Mouse (Mus musculus): ENCODE data around the gene Adcy3.
A peak's percentile ranks its signal among the peaks of the same experiment; 100 is the strongest.

DNA sequence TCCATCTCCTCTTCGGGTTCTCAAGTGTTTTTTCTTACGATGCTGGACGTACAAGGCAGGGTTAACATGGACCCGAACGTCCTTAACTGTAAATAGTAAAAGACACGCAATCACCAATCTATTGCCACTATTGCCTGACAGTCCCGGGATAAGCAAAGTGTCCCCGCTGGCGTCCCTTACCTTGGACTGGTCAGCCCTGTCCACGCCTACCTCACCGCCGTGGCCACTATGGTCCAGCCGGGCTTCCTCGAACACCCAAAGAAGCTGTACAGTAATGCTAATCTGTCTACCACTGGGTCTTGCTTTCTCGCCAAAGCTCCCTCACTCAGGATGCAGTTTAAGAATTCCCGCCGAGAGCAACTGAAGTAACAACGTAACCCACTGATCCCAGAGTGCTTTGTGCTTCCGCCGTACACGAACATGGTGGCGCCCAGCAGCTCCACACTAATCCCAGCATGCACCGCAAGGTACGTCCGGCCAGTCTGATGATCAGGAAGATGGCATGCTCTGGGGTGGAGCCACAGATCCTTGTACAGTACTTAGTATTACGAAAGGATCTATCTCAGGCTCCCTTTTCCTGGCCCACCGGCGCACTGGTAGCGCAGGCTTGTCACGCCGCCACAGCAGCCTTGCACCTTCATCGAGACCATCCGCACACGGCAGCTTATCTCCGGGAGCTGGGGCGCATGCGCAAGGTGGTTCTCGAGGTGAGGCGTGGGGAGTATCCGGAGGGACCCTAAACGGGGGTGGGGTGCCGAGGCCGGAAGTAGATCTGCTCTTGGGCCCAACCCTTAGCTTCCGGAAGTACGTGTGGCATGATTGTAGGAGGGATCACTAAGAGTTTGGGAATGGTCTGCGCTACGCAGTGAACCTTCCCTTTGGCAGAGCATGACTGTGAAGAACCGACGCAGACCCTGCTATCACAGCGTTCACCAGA is 100.9 kb downstream of the Adcy3 start, which contains the start of the genes Ptrhd1 and Cenpo:
- TF ChIP-seq POLR2A (IDR thresholded peaks at IDR 0.05; ENCODE audit: borderline replicate concordance, extremely low read depth, low read depth, low read length) (peak; percentile 93; the same call in 1 of the 2 replicates), CTCF (IDR thresholded peaks at IDR 0.05; ENCODE audit: insufficient read depth, low read length) (no peak)
